Mouse (Mus musculus) cerebral cortex, adult 2 months (tissue): ENCODE measurements around the gene Dmtf1.

Experiments used
- WGBS: fragments of 180-500 bp; shearing (Covaris S2); methylation state at CpG from one replicate; pipeline ENCODE4 v1.1.7; 2018; 5-methylcytosine and 5-hydroxymethylcytosine counted together

Gene Dmtf1

DNA sequence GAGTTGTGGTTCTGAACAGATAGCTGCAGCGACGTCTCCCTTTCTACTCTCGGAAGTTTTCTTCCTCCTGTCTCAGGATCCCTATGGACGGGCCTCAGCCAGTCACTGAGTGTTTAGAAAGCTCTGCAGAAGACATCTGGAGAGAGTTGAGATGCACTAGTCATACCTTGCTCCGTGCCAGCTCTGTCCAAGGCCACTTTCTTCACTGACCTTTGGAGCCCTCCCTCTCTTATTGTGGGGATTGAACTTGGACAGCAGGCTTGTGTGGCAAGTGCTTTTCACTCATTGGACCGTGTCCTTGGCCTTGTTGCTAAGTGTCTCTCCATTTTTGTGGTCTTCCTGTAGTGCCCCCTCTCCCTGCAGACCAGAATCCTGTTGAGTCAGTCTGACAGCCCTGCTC, 54.8 kb downstream of the Dmtf1 start:
- 80% methylated on average over 6 of the region's 6 CpGs for WGBS

- 63% methylated on average over 8 of the region's 8 CpGs for WGBS
These were observed 57.6 kb downstream of the Dmtf1 start for GRCm38 (mm10) chr5:9103958-9104357.

- 82% methylated on average over 2 of the region's 2 CpGs for WGBS
These were observed 58.9 kb downstream of the Dmtf1 start for GRCm38 (mm10) chr5:9102696-9103095.

GRCm38 (mm10) chr5:9100849-9101801, 60.5 kb downstream of the Dmtf1 start:
- 2% methylated on average over 83 of the region's 83 CpGs for WGBS

- WGBS, result under 1% methylated on average over 59 of the region's 59 CpGs
These were observed 61.2 kb downstream of the Dmtf1 start, which contains the start of gene Tmem243 for GRCm38 (mm10) chr5:9100207-9100848. Tmem243 (plus strand) TSS chr5:9100668.

DNA sequence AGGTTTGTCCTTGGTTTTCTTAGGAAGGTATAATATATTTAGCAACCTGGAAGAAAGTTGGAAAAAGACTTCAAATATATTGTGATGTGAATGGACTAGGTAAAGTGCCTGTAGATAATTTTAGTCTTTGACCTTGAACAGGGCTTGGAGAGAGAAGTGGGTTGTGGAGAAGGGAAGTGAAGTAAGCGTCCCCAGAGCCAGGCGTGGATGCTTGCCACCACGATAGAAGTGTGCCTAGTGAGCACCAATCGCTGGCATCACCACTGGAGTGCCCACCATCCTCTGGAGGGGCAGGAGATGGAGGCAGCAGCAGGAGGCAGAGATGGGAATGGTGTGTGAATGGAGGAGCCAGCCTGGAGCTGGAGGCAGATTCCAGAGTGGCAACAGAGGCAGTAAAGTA, 68.1 kb downstream of the Dmtf1 start:
- WGBS, result 79% methylated on average over 4 of the region's 4 CpGs

GRCm38 (mm10) chr5:9092716-9093115, 68.9 kb downstream of the Dmtf1 start:
- 85% methylated on average over 1 of the region's 1 CpGs for WGBS

GRCm38 (mm10) chr5:9090493-9091106, 71.0 kb downstream of the Dmtf1 start:
- WGBS, result 82% methylated on average over 6 of the region's 6 CpGs

DNA sequence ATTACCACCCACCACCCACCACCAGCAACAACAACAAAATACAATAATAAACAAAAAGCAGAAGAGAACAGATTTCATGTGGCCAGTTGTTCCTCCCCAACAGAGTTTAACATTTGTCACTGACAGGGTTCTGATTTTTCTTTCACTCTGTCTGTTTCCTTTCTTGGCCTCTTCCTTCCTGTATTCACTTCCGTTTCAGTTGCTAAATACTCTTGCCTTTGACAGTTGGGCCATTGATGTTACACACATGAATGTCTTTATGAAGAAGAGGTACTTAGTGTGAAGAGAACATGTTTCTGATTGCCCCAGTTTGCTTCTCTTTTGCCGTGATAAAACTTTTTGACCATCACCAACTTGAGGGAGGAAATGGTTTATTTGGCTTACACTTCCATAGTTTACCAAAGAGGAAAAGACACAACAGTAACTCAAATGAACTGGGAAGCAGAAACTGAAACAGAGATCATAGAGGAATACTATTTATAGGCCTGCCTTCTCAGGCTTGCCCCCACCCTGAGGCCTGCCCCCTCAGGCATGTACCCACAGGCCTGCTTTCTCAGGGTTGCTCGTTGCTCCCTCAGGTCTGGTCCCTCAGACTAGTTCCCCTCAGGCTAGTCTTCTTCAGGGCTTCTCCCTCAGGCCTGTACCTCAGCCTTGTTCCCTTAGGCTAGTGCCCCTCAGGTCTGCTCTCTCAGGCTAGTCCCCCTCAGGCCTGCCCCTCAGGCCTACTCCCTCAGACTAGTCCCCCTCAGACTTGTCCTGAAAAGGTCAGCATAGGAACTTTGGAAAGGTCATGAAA, 74.5 kb downstream of the Dmtf1 start:
- WGBS, result 73% methylated on average over 3 of the region's 3 CpGs

GRCm38 (mm10) chr5:9073177-9073854, 88.3 kb downstream of the Dmtf1 start:
- WGBS, result 46% methylated on average over 5 of the region's 5 CpGs

- 95% methylated on average over 3 of the region's 3 CpGs for WGBS
These were observed 90.2 kb downstream of the Dmtf1 start for GRCm38 (mm10) chr5:9071360-9071759.

DNA sequence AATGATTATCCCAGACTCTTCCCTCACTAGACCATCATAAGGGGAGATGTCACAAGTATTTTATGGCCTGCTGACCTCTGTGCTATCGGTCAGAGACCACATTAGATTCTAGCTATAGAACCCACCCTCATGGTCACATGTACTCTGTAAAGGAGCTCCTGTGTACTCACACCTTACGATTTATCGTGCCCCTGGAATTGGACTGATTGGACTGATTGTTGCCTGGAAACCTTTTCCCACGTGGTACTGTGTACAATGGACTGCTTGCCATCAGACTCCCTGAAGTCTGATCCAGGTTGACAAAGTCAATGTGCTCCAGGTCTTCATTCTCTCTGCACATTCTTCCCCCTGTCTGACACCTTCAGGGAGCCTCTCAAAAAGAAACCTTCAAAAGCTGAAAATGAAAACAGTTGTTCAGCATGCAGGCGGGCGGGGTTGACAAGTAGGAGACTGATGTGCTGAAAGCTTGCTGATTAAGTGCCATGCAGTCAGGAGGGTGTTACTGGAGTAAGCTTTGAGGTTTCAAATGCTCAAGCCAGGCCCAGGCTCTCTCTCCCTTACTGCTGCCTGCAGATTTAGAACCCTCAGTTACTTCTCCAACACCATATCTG, 91.9 kb downstream of the Dmtf1 start:
- 79% methylated on average over 6 of the region's 6 CpGs for WGBS

- WGBS, result 30% methylated on average over 2 of the region's 2 CpGs
These were observed 92.7 kb downstream of the Dmtf1 start for GRCm38 (mm10) chr5:9068886-9069285.
